Mouse (Mus musculus): ENCODE data around the gene Fance.

GRCm38 (mm10) chr17:28371941-28372340 is 58.6 kb downstream of the Fance start:
- no peak for TF ChIP-seq CTCF (IDR thresholded peaks at IDR 0.05; ENCODE audit: borderline replicate concordance, control insufficient read depth, extremely low read depth, insufficient read depth, low read length, poor library complexity)
- TF ChIP-seq POLR2A (IDR thresholded peaks at IDR 0.05; ENCODE audit: control insufficient read depth, extremely low read depth, insufficient read depth, low read length, poor library complexity): no peak

Data from thymus, adult 2 months (tissue).